ENCODE assay signal across 10 mouse cellular contexts in genomic region chr7:109602562-109602961, GRCm38 (mm10).
DNase-seq lines count a peak whose midpoint lies in the region; ATAC-seq and TF ChIP-seq lines count a peak whose summit lies in the region.
"Had no signal": no experiment of that assay in that cellular context is flagged by ENCODE, and none has a peak within 500 bp of the region (broad histone marks: within the 10 kb centered on the region; RNA-seq: fewer than 3 reads in every experiment).

No protein-coding gene starts in this region.

- no peaks in the 10 kb centered on the region for H3K27me3 ChIP-seq in heart, adult 2 months (ENCODE audit: control insufficient read depth, insufficient read depth, low read length)
- no peaks in the 10 kb centered on the region for H3K27me3 ChIP-seq in intestine, embryonic 14.5 days (replicated peaks; ENCODE audit: control insufficient read depth, insufficient read depth, low read length)
- no peaks in the 10 kb centered on the region for H3K27me3 ChIP-seq in liver, embryonic 11.5 days (replicated peaks; ENCODE audit: control insufficient read depth, insufficient read depth, low read length)
- no peaks in the 10 kb centered on the region for H3K27me3 ChIP-seq in stomach, embryonic 14.5 days (ENCODE audit: control insufficient read depth, insufficient read depth, low read length)
- H3K27me3 ChIP-seq: forebrain, embryonic 13.5 days had no signal

- H3K27ac ChIP-seq in heart, adult 2 months, result peak overlapping the region; percentile 73
- H3K27ac ChIP-seq in intestine, embryonic 14.5 days (ENCODE audit: low read depth), result peak overlapping the region; percentile 60; the same call in 1 of the 2 replicates
- peak overlapping the region; percentile 79 for H3K27ac ChIP-seq in liver, embryonic 11.5 days (ENCODE audit: low read depth, low read length)
- H3K27ac ChIP-seq in stomach, embryonic 14.5 days (ENCODE audit: low read length), result peak overlapping the region; percentile 64
- H3K27ac ChIP-seq in left cerebral cortex, adult 2 months, result no peak overlapping the region
- H3K27ac ChIP-seq: forebrain, embryonic 13.5 days had no signal

- no peaks in the 10 kb centered on the region for H3K9me3 ChIP-seq in intestine, embryonic 14.5 days (ENCODE audit: control insufficient read depth, low read length)
- H3K9me3 ChIP-seq in liver, embryonic 11.5 days (ENCODE audit: control insufficient read depth, low read length), result no peaks in the 10 kb centered on the region
- no peaks in the 10 kb centered on the region for H3K9me3 ChIP-seq in stomach, embryonic 14.5 days (ENCODE audit: control insufficient read depth, low read depth, low read length)
- H3K9me3 ChIP-seq: forebrain, embryonic 13.5 days had no signal

- no peak overlapping the region for H3K9ac ChIP-seq in heart, adult 2 months (ENCODE audit: low read depth, low read length)
- H3K9ac ChIP-seq in intestine, embryonic 14.5 days (ENCODE audit: low read length), result no peak overlapping the region
- peak overlapping the region; percentile 50; the same call in 1 of the 2 replicates for H3K9ac ChIP-seq in liver, embryonic 11.5 days (ENCODE audit: low read depth, low read length)
- H3K9ac ChIP-seq in stomach, embryonic 14.5 days (replicated peaks; ENCODE audit: low read depth, low read length), result no peak overlapping the region
- H3K9ac ChIP-seq: forebrain, embryonic 13.5 days had no signal

- TF ChIP-seq EP300 in heart, adult 2 months (IDR thresholded peaks at IDR 0.05; ENCODE audit: insufficient read depth, low read depth, low read length), result 0 out of 2 replicates have a peak, but pooled peaks have one; percentile 21

- no peak for TF ChIP-seq CTCF in heart, adult 2 months (IDR thresholded peaks at IDR 0.05)
- TF ChIP-seq CTCF in left cerebral cortex, adult 2 months (IDR thresholded peaks at IDR 0.05), result no peak

- TF ChIP-seq POLR2A in heart, adult 2 months (IDR thresholded peaks at IDR 0.05; ENCODE audit: insufficient read depth, low read depth, low read length), result no peak

- DNase-seq in heart, adult 2 months, result peak in 1 of 2 experiments; percentile 52
- DNase-seq in heart, adult 8-10 months (ENCODE audit: low spot score), result no peak
- DNase-seq in intestine, embryonic 14.5 days (ENCODE audit: low spot score), result peak; percentile 68
- DNase-seq in liver, embryonic 11.5 days (ENCODE audit: low spot score), result no peak
- no peak for DNase-seq in left cerebral cortex, adult 2 months (ENCODE audit: extremely low spot score in 1 of 2, low spot score in 2 of 2)
- no peak for DNase-seq in adrenal gland, adult (ENCODE audit: inconsistent age in 2 of 2, low spot score in 1 of 2)
- DNase-seq in ovary, postnatal 14 days (ENCODE audit: low spot score), result no peak
- DNase-seq: adrenal gland, postnatal 25 days had no signal

- intact Hi-C loops in heart, adult 2 months (cut with DNase I), result no loop called here
- intact Hi-C loops in left cerebral cortex, adult 2 months (cut with DNase I), result no loop called here

- peaks cover 70% of the 10 kb centered on the region for H3K36me3 ChIP-seq in heart, adult 2 months (ENCODE audit: control insufficient read depth, insufficient read depth, low read length)
- H3K36me3 ChIP-seq in intestine, embryonic 14.5 days (ENCODE audit: control insufficient read depth, insufficient read depth, low read length), result no peaks in the 10 kb centered on the region
- H3K36me3 ChIP-seq in liver, embryonic 11.5 days (ENCODE audit: control insufficient read depth, insufficient read depth, low read length), result no peaks in the 10 kb centered on the region
- H3K36me3 ChIP-seq in stomach, embryonic 14.5 days (ENCODE audit: control insufficient read depth, insufficient read depth, low read length), result no peaks in the 10 kb centered on the region

- peak; percentile 93 for ATAC-seq in intestine, embryonic 14.5 days (replicated peaks; ENCODE audit: low FRiP score, low TSS enrichment, low read depth)
- peak; percentile 87 for ATAC-seq in liver, embryonic 11.5 days (replicated peaks; ENCODE audit: low FRiP score)
- ATAC-seq in stomach, embryonic 14.5 days (ENCODE audit: insufficient number of reproducible peaks, insufficient read depth, low FRiP score, low read depth), result peak; percentile 94
- ATAC-seq: forebrain, embryonic 13.5 days had no signal

- H3K4me2 ChIP-seq in intestine, embryonic 14.5 days (ENCODE audit: low read length), result peak overlapping the region; percentile 42
- H3K4me2 ChIP-seq in liver, embryonic 11.5 days, result peak overlapping the region; percentile 51
- peak overlapping the region; percentile 5; the same call in 1 of the 2 replicates for H3K4me2 ChIP-seq in stomach, embryonic 14.5 days (replicated peaks; ENCODE audit: low read depth, low read length)
- H3K4me2 ChIP-seq: forebrain, embryonic 13.5 days had no signal

- peaks cover 15% of the 10 kb centered on the region for H3K79me2 ChIP-seq in heart, adult 2 months (replicated peaks; ENCODE audit: control insufficient read depth, insufficient read depth, low read length)

- H3K4me1 ChIP-seq in heart, adult 2 months (ENCODE audit: control insufficient read depth, insufficient read depth, low read length), result peaks cover 33% of the 10 kb centered on the region
- no peaks in the 10 kb centered on the region; the same call in 1 of the 2 replicates for H3K4me1 ChIP-seq in intestine, embryonic 14.5 days (replicated peaks; ENCODE audit: control insufficient read depth, insufficient read depth, low read length)
- peaks cover 35% of the 10 kb centered on the region for H3K4me1 ChIP-seq in liver, embryonic 11.5 days (replicated peaks; ENCODE audit: control insufficient read depth, insufficient read depth, low read length)
- H3K4me1 ChIP-seq in stomach, embryonic 14.5 days (ENCODE audit: control insufficient read depth, insufficient read depth, low read length), result peaks cover 15% of the 10 kb centered on the region

- H3K4me3 ChIP-seq in heart, adult 2 months, result no peak overlapping the region
- 0 out of 2 replicates have a peak overlapping the region, but pooled peaks have one; percentile 6 for H3K4me3 ChIP-seq in intestine, embryonic 14.5 days (ENCODE audit: low read depth, low read length)
- peak overlapping the region; percentile 17; the same call in 1 of the 2 replicates for H3K4me3 ChIP-seq in liver, embryonic 11.5 days (ENCODE audit: low read depth, low read length)
- no peak overlapping the region for H3K4me3 ChIP-seq in stomach, embryonic 14.5 days (ENCODE audit: low read depth, low read length)
- no peak overlapping the region for H3K4me3 ChIP-seq in left cerebral cortex, adult 2 months
- H3K4me3 ChIP-seq: forebrain, embryonic 13.5 days had no signal

- WGBS in heart, adult 2 months, result 56% methylated on average over 5 of the region's 5 CpGs
- WGBS in intestine, embryonic 14.5 days, result 54% methylated on average over 5 of the region's 5 CpGs
- WGBS in liver, embryonic 11.5 days, result 48% methylated on average over 5 of the region's 5 CpGs
- 36% methylated on average over 5 of the region's 5 CpGs for WGBS in stomach, embryonic 14.5 days

Comparison
In these comparisons a context has a peak if more than half of its experiments do, and no peak if none do; other contexts are left out.
1. H3K4me3 ChIP-seq: peak in intestine, embryonic 14.5 days (single experiment) and liver, embryonic 11.5 days (single experiment); none in heart, adult 2 months (single experiment), stomach, embryonic 14.5 days (single experiment) and left cerebral cortex, adult 2 months (single experiment).
2. Peak in every context shown above with its lines, with median percentiles within 50 percentile points of each other: ATAC-seq and H3K4me2 ChIP-seq.